Mouse (Mus musculus) embryonic fibroblast, embryonic 13.5 days (primary cell): ENCODE data around the gene Gm20388. TPM values are rescaled to one million over a fixed set of nuclear protein-coding genes. Genes with fewer than 3 reads are reported as not detected.
A peak's percentile ranks its signal among the peaks of the same experiment; 100 is the strongest.

Experiments
- H3K27ac ChIP-seq: 2 replicates; pipeline ENCODE4 v1.5.1; 2012; ENCODE audit warnings: low read length, control low read depth, inconsistent platforms; ENCODE audit not compliant: insufficient read depth
- H3K4me1 ChIP-seq: 2 replicates; pipeline ENCODE4 v1.6.1; 2011; ENCODE audit warnings: low read length; ENCODE audit not compliant: control insufficient read depth, insufficient read depth
- H3K4me3 ChIP-seq: 2 replicates; pipeline ENCODE4 v1.5.1; 2011; ENCODE audit warnings: mild to moderate bottlenecking, control low read depth, low read length; ENCODE audit not compliant: insufficient read depth
- CTCF ChIP-seq: IDR thresholded peaks from 2 replicates; pipeline ENCODE4 v1.5.1; 2011; ENCODE audit warnings: mild to moderate bottlenecking, control low read depth, low read length, moderate library complexity, borderline replicate concordance; ENCODE audit not compliant: insufficient read depth
- POLR2A ChIP-seq: IDR thresholded peaks from 2 replicates; pipeline ENCODE4 v1.6.1; 2011; ENCODE audit warnings: low read depth, mild to moderate bottlenecking, control low read depth, low read length, moderate library complexity
- polyA plus RNA-seq: library from polyadenylated mRNA; stranded (reverse); fragments of >200 nt; gene quantifications from 2 replicates; pipeline ENCODE4 v1.2.4, GENCODE M21; 2011; ENCODE audit warnings: low read depth; ENCODE audit not compliant: missing spikeins, insufficient read length

Gm20388 gene
- polyA plus RNA-seq, 1 experiment: 82.8 TPM

DNA sequence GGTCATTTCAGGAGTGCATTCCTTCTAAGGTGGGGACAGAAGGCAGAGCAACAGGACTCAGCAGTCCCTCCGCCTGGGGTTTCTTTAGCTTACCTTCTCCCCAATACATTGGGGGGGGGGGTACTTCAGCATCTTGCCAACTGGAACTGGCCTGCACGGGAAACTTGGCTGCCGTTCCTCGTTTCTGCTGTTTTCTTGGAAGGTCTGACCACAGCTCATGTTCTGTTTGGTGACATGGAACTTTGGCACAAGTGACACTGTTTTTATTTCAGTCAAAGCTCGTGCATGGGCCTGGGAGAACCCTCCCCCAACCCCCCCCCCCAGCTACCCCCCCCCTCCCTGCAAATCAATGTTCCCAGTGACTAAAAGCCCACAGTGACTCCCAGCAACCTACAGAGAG lies 3837.1 kb downstream of the Gm20388 start:
- Histone ChIP-seq H3K4me1 (peaks cover 4% of the 10 kb centered on the region; the same call in 1 of the 2 replicates), H3K4me3 (no peak overlapping the region), H3K27ac (no peak overlapping the region)
- TF ChIP-seq CTCF: no peak
- no peak for TF ChIP-seq POLR2A

- no peak for TF ChIP-seq POLR2A
- no peak for TF ChIP-seq CTCF
- no peak overlapping the region for H3K27ac ChIP-seq
- no peak overlapping the region for H3K4me3 ChIP-seq
- peaks cover 19% of the 10 kb centered on the region for H3K4me1 ChIP-seq
Observed at GRCm38 (mm10) chr8:123750171-123750693, 3839.6 kb downstream of the Gm20388 start.

- Histone ChIP-seq H3K4me3 (no peak overlapping the region), H3K4me1 (peaks cover 19% of the 10 kb centered on the region), H3K27ac (0 out of 2 replicates have a peak overlapping the region, but pooled peaks have one; percentile 13)
- TF ChIP-seq POLR2A: no peak
- TF ChIP-seq CTCF: no peak
Observed at GRCm38 (mm10) chr8:123752773-123753468, 3842.3 kb downstream of the Gm20388 start.

GRCm38 (mm10) chr8:123753604-123754375 lies 3843.1 kb downstream of the Gm20388 start:
- peak overlapping the region; percentile 38; the same call in 1 of the 2 replicates for H3K27ac ChIP-seq

GRCm38 (mm10) chr8:123754538-123755431 lies 3844.1 kb downstream of the Gm20388 start:
- no peak for TF ChIP-seq POLR2A
- TF ChIP-seq CTCF: no peak
- no peak overlapping the region for H3K4me3 ChIP-seq
- H3K27ac ChIP-seq: no peak overlapping the region
- H3K4me1 ChIP-seq: peaks cover 19% of the 10 kb centered on the region

More at GRCm38 (mm10) chr8:123753604-123754375, 3843.1 kb downstream of the Gm20388 start:
- no peak overlapping the region for H3K4me3 ChIP-seq
- H3K4me1 ChIP-seq: peaks cover 19% of the 10 kb centered on the region
- TF ChIP-seq CTCF: no peak
- TF ChIP-seq POLR2A: no peak

GRCm38 (mm10) chr8:123756901-123757300 lies 3846.3 kb downstream of the Gm20388 start:
- H3K27ac ChIP-seq: no peak overlapping the region
- no peak overlapping the region for H3K4me3 ChIP-seq
- peaks cover 15% of the 10 kb centered on the region for H3K4me1 ChIP-seq
- TF ChIP-seq CTCF (no peak), POLR2A (no peak)

- TF ChIP-seq POLR2A: no peak
- no peak for TF ChIP-seq CTCF
- Histone ChIP-seq H3K4me3 (no peak overlapping the region), H3K27ac (no peak overlapping the region), H3K4me1 (peaks cover 20% of the 10 kb centered on the region)
Observed at GRCm38 (mm10) chr8:123758935-123759334, 3848.3 kb downstream of the Gm20388 start.

- TF ChIP-seq CTCF (no peak), POLR2A (no peak)
- Histone ChIP-seq H3K27ac (no peak overlapping the region), H3K4me1 (peaks cover 17% of the 10 kb centered on the region), H3K4me3 (no peak overlapping the region)
Observed at GRCm38 (mm10) chr8:123759933-123760332, 3849.3 kb downstream of the Gm20388 start.

- Histone ChIP-seq H3K27ac (no peak overlapping the region), H3K4me1 (peaks cover 17% of the 10 kb centered on the region), H3K4me3 (no peak overlapping the region)
- TF ChIP-seq POLR2A (no peak), CTCF (no peak)
Observed at GRCm38 (mm10) chr8:123760579-123760978, 3849.9 kb downstream of the Gm20388 start.
